In the genomic region with DNA sequence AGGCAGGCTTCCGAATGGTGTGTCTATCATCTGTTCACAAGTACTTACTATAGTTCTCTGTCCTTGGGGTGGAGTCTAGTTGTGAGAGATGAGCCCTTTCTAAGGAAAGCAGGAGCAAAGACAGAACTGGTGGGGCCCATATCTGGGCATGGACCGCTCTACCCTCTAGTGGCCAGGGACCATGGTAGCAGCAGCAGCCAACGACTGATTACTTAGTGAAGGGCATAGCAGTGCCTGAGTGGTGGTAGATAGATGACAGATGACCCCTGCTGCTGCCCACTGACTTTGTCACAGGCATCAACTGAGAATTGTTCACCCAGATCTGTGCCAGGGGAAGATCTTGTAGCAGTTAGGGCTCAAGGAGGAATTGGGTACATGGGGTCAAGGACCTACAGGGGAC, we compare ENCODE assay signal across 10 mouse cellular contexts. TPM values are rescaled to one million over a fixed set of nuclear protein-coding genes. Genes with fewer than 3 reads are reported as not detected.
A peak's percentile ranks its signal among the peaks of the same experiment; 100 is the strongest.
DNase-seq lines count a peak whose midpoint lies in the region; ATAC-seq and TF ChIP-seq lines count a peak whose summit lies in the region.
"Had no signal": no experiment of that assay in that cellular context is flagged by ENCODE, and none has a peak within 500 bp of the region (broad histone marks: within the 10 kb centered on the region; RNA-seq: fewer than 3 reads in every experiment).

No protein-coding gene starts in this region.

- no peaks in the 10 kb centered on the region for H3K9me3 ChIP-seq in liver, embryonic 14.5 days (ENCODE audit: control insufficient read depth, low read length)
- no peaks in the 10 kb centered on the region for H3K9me3 ChIP-seq in liver, embryonic 12.5 days (replicated peaks)
- H3K9me3 ChIP-seq: liver, embryonic 15.5 days had no signal

- DNase-seq in frontal cortex, postnatal 25 days (ENCODE audit: low spot score in 2 of 2): no peak
- DNase-seq in liver, embryonic 14.5 days (ENCODE audit: low read depth in 3 of 3, low spot score in 3 of 3): no peak
- peak; percentile 36 for DNase-seq in Muller cell, postnatal 12 days (ENCODE audit: inconsistent ontology term)
- no peak for DNase-seq in gastrocnemius, adult 18-20 months (ENCODE audit: low spot score)

- no peaks in the 10 kb centered on the region for H3K4me1 ChIP-seq in liver, embryonic 14.5 days (replicated peaks; ENCODE audit: control insufficient read depth in 2 of 2, insufficient read depth in 2 of 2, low read length in 1 of 2)
- H3K4me1 ChIP-seq in liver, embryonic 12.5 days: peaks cover 6% of the 10 kb centered on the region; the same call in 1 of the 2 replicates

- no peak overlapping the region for H3K27ac ChIP-seq in liver, embryonic 14.5 days
- H3K27ac ChIP-seq in liver, embryonic 12.5 days: no peak overlapping the region
- H3K27ac ChIP-seq: liver, embryonic 15.5 days had no signal

- ATAC-seq in frontal cortex, adult (ENCODE audit: low TSS enrichment): peak; percentile 74; the same call in 1 of the 2 replicates
- ATAC-seq in liver, embryonic 14.5 days (ENCODE audit: insufficient read depth): no peak
- ATAC-seq in liver, embryonic 12.5 days: no peak
- peak; percentile 34 for ATAC-seq in inflammation-experienced regulatory T-cells, adult 6 months
- no peak for ATAC-seq in erythroid progenitor cell, adult 5-6 weeks (replicated peaks; ENCODE audit: low FRiP score, poor library complexity, severe bottlenecking)

- H3K36me3 ChIP-seq in liver, embryonic 14.5 days (replicated peaks; ENCODE audit: control insufficient read depth, insufficient read depth, low read depth): no peaks in the 10 kb centered on the region
- no peaks in the 10 kb centered on the region for H3K36me3 ChIP-seq in liver, embryonic 12.5 days
- H3K36me3 ChIP-seq: liver, embryonic 15.5 days had no signal

- WGBS in liver, embryonic 14.5 days (ENCODE audit: insufficient replicate concordance): 30% methylated on average over 3 of the region's 3 CpGs
- 24% methylated on average over 3 of the region's 3 CpGs for WGBS in liver, embryonic 12.5 days (ENCODE audit: insufficient replicate concordance)

- H3K4me2 ChIP-seq in liver, embryonic 14.5 days (ENCODE audit: low read depth): no peak overlapping the region
- no peak overlapping the region for H3K4me2 ChIP-seq in liver, embryonic 12.5 days
- H3K4me2 ChIP-seq: liver, embryonic 15.5 days had no signal

- no peak overlapping the region for H3K9ac ChIP-seq in liver, embryonic 14.5 days (replicated peaks)
- H3K9ac ChIP-seq in liver, embryonic 12.5 days: no peak overlapping the region
- H3K9ac ChIP-seq: liver, embryonic 15.5 days had no signal

- TF ChIP-seq CTCF in liver, embryonic 14.5 days (IDR thresholded peaks at IDR 0.05; ENCODE audit: low read depth): peak; percentile 69

- no peak for TF ChIP-seq EP300 in liver, embryonic 14.5 days (IDR thresholded peaks at IDR 0.05; ENCODE audit: low read depth)

- H3K27me3 ChIP-seq in liver, embryonic 14.5 days (ENCODE audit: control insufficient read depth, insufficient read depth, low read length): peaks cover 4% of the 10 kb centered on the region
- peaks cover 30% of the 10 kb centered on the region for H3K27me3 ChIP-seq in liver, embryonic 12.5 days (replicated peaks)

- no peak overlapping the region for H3K4me3 ChIP-seq in liver, embryonic 14.5 days (ENCODE audit: insufficient read depth in 1 of 2, low read depth in 2 of 2, low read length in 2 of 2)
- no peak overlapping the region for H3K4me3 ChIP-seq in liver, embryonic 12.5 days
- H3K4me3 ChIP-seq: liver, embryonic 15.5 days had no signal

RNA-seq across cellular contexts. Expression of gene Fam181a, which starts 12.0 kb away (rescaled TPM):
- 0.09 TPM in 1 of 2 replicates, not detected in the other for polyA plus RNA-seq in liver, embryonic 14.5 days (2012; rRNA removed)
- not detected in 2 replicates for polyA plus RNA-seq in liver, embryonic 14.5 days (2014; fragmentation: Nextera tagmentation; extraction: Ambion mirVana)
- not detected in 2 replicates for polyA plus RNA-seq in liver, embryonic 12.5 days (2016; fragmentation: Nextera tagmentation; extraction: Ambion mirVana)
- not detected for polyA plus RNA-seq in inflammation-experienced regulatory T-cells, adult 6 months (2017; shearing (Covaris generic))
- not detected for total RNA-seq in gastrocnemius, adult 18-20 months (2021)
- total RNA-seq in erythroid progenitor cell, adult 5-6 weeks (2015; ENCODE audit: low replicate concordance): not detected in 2 replicates
- not detected in 2 replicates for total RNA-seq in erythroid progenitor cell, adult 5-6 weeks (2017; ENCODE audit: low replicate concordance)
- polyA plus RNA-seq: liver, embryonic 15.5 days; stomach, embryonic 14.5 days had no signal

RNA-seq across cellular contexts. Expression of gene Asb2, which starts 33.0 kb away (rescaled TPM):
- polyA plus RNA-seq in liver, embryonic 14.5 days (2012; rRNA removed): 3.6 TPM in 2 replicates
- polyA plus RNA-seq in liver, embryonic 14.5 days (2014; fragmentation: Nextera tagmentation; extraction: Ambion mirVana): 2.1 and 2.5 TPM in 2 replicates
- polyA plus RNA-seq in liver, embryonic 12.5 days (2016; fragmentation: Nextera tagmentation; extraction: Ambion mirVana): 1.1 and 1.2 TPM in 2 replicates
- polyA plus RNA-seq in inflammation-experienced regulatory T-cells, adult 6 months (2017; shearing (Covaris generic)): 10 to 100 TPM; 22.5 to 68.5 (median 47.2) TPM
- total RNA-seq in gastrocnemius, adult 18-20 months (2021): 100 to 1,000 TPM; 852 to 871 TPM
- total RNA-seq in erythroid progenitor cell, adult 5-6 weeks (2015; ENCODE audit: low replicate concordance): 1.7 and 2.9 TPM in 2 replicates
- total RNA-seq in erythroid progenitor cell, adult 5-6 weeks (2017; ENCODE audit: low replicate concordance): 0.64 and 4.6 TPM in 2 replicates

Comparison
In these comparisons a context has a peak if more than half of its experiments do, and no peak if none do; other contexts are left out.
1. ATAC-seq: peak in frontal cortex, adult (single experiment) and inflammation-experienced regulatory T-cells, adult 6 months (single experiment); none in liver, embryonic 14.5 days (single experiment), liver, embryonic 12.5 days (single experiment) and erythroid progenitor cell, adult 5-6 weeks (single experiment).
2. RNA of gene Asb2, which starts 33.0 kb away (polyA plus RNA-seq): 22.5 to 68.5 TPM in inflammation-experienced regulatory T-cells, adult 6 months; 2.1 to 3.6 TPM in liver, embryonic 14.5 days and 1.1 to 1.2 TPM in liver, embryonic 12.5 days; every median in the first group is over 4 times any median in the second.